Mouse (Mus musculus) pancreas, adult 10 weeks (tissue): ENCODE measurements around the gene Gulp1. TPM values are rescaled to one million over a fixed set of nuclear protein-coding genes. Genes with fewer than 3 reads are reported as not detected.

Source experiments
- polyA plus RNA-seq: library from polyadenylated mRNA; stranded (reverse); fragments of 350-450 nt; fragmentation: Illumina TruSeq; extraction: RNeasy Lipid Tissue Mini Kit (QIAGEN cat#74804); gene quantifications from one replicate; pipeline ENCODE4 v1.2.3, GENCODE M21; 2015; ENCODE audit warnings: low read depth, low replicate concordance; ENCODE audit not compliant: insufficient read depth

The Gulp1 gene
- 3.0 TPM for polyA plus RNA-seq

DNA sequence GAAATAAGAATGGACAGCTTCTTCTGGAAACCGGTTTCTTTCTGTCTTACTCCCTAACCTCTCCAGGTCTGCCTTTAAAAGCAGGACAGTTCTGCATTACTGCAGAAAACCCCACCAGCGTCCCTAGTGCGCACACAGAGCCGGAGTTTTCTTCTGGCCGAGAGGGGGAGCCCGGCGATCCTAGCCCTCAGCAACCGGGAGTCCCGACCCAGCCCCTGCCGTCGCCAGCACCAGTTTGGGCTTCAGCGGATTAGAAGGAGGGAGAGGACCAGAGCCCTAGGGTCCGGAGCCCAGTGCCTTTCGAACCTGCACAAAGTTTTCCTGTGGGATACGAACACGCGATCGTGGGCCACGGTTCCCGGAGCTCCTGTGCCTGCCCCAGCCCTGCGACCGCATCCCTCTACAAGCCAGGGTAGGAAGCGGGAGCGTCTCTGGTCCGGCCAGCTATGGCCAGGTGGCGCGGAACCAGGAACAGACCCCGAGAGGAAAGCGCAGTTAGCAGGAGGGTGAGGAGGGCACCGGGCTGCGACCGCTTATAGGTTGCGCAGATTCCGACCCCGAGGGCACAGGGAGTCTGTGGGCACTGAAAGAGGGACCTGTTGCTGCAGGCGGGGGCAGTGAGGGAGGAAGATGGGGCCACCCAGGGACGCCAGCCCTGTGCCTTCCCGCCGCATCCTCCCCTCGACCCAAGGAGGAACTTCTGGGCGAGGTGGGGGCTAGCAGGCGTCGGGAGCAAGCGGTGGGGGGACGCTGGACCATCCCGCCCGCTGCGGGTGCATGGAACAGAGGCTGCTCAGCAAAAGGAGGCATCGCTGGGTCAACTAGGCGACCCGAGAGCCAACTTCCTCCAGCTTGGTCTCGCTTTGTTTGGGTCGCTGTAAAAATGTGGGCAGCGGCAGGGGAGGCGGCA, at the start of gene Gulp1:
TSS of gene Gulp1 (plus strand) at position 51 of the 910 bp plus-strand sequence.

